ENCODE assay signal across 15 mouse cellular contexts in genomic region chr16:97304156-97304735, GRCm38 (mm10). TPM values are rescaled to one million over a fixed set of nuclear protein-coding genes. Genes with fewer than 3 reads are reported as not detected.
DNase-seq lines count a peak whose midpoint lies in the region; ATAC-seq and TF ChIP-seq lines count a peak whose summit lies in the region.
"Had no signal": no experiment of that assay in that cellular context is flagged by ENCODE, and none has a peak within 500 bp of the region (broad histone marks: within the 10 kb centered on the region; RNA-seq: fewer than 3 reads in every experiment).

No protein-coding gene starts in this region.

- no peak overlapping the region for H3K9ac ChIP-seq in heart, adult 2 months (ENCODE audit: low read depth, low read length)
- no peak overlapping the region for H3K9ac ChIP-seq in heart, embryonic 11.5 days (ENCODE audit: low read depth, low read length)
- H3K9ac ChIP-seq in lung, postnatal 0 days (replicated peaks; ENCODE audit: low read depth): no peak overlapping the region
- H3K9ac ChIP-seq: embryonic facial prominence, embryonic 13.5 days; hindbrain, embryonic 15.5 days; liver, embryonic 13.5 days had no signal

- peak; percentile 10; the same call in 1 of the 2 replicates for TF ChIP-seq CTCF in heart, adult 2 months (IDR thresholded peaks at IDR 0.05)
- TF ChIP-seq CTCF in lung, postnatal 0 days (IDR thresholded peaks at IDR 0.05): peak; percentile 18; the same call in 1 of the 2 replicates

- TF ChIP-seq EP300 in heart, adult 2 months (IDR thresholded peaks at IDR 0.05; ENCODE audit: insufficient read depth, low read depth, low read length): no peak
- no peak for TF ChIP-seq EP300 in lung, postnatal 0 days (IDR thresholded peaks at IDR 0.05)

- WGBS in heart, adult 2 months: 40% methylated on average over 5 of the region's 5 CpGs
- WGBS in heart, embryonic 11.5 days (ENCODE audit: insufficient replicate concordance): 65% methylated on average over 5 of the region's 5 CpGs
- 64% methylated on average over 5 of the region's 5 CpGs for WGBS in lung, postnatal 0 days

- H3K9me3 ChIP-seq in heart, embryonic 11.5 days (replicated peaks; ENCODE audit: control insufficient read depth, low read length): no peaks in the 10 kb centered on the region
- no peaks in the 10 kb centered on the region for H3K9me3 ChIP-seq in lung, postnatal 0 days (ENCODE audit: low read length)
- H3K9me3 ChIP-seq: embryonic facial prominence, embryonic 13.5 days; hindbrain, embryonic 15.5 days; liver, embryonic 13.5 days had no signal

- no peak overlapping the region for H3K27ac ChIP-seq in heart, adult 2 months
- no peak overlapping the region for H3K27ac ChIP-seq in heart, embryonic 11.5 days (ENCODE audit: low read depth, low read length)
- no peak overlapping the region for H3K27ac ChIP-seq in lung, postnatal 0 days (ENCODE audit: low read length)
- H3K27ac ChIP-seq: embryonic facial prominence, embryonic 13.5 days; hindbrain, embryonic 15.5 days; liver, embryonic 13.5 days had no signal

- no peak for TF ChIP-seq POLR2A in heart, adult 2 months (IDR thresholded peaks at IDR 0.05; ENCODE audit: insufficient read depth, low read depth, low read length)

- no peaks in the 10 kb centered on the region for H3K36me3 ChIP-seq in heart, adult 2 months (ENCODE audit: control insufficient read depth, insufficient read depth, low read length)
- H3K36me3 ChIP-seq in heart, embryonic 11.5 days (ENCODE audit: control insufficient read depth, insufficient read depth, low read length): no peaks in the 10 kb centered on the region
- no peaks in the 10 kb centered on the region for H3K36me3 ChIP-seq in lung, postnatal 0 days (ENCODE audit: insufficient read depth, low read length)
- H3K36me3 ChIP-seq: embryonic facial prominence, embryonic 13.5 days; hindbrain, embryonic 15.5 days; liver, embryonic 13.5 days had no signal

- H3K27me3 ChIP-seq in heart, adult 2 months (ENCODE audit: control insufficient read depth, insufficient read depth, low read length): no peaks in the 10 kb centered on the region
- no peaks in the 10 kb centered on the region for H3K27me3 ChIP-seq in heart, embryonic 11.5 days (ENCODE audit: control insufficient read depth, insufficient read depth, low read length)
- H3K27me3 ChIP-seq in lung, postnatal 0 days (replicated peaks; ENCODE audit: insufficient read depth, low read length): no peaks in the 10 kb centered on the region
- H3K27me3 ChIP-seq: embryonic facial prominence, embryonic 13.5 days; hindbrain, embryonic 15.5 days; liver, embryonic 13.5 days had no signal

- H3K4me3 ChIP-seq in heart, adult 2 months: no peak overlapping the region
- no peak overlapping the region for H3K4me3 ChIP-seq in heart, embryonic 11.5 days (ENCODE audit: low read depth, low read length)
- no peak overlapping the region for H3K4me3 ChIP-seq in lung, postnatal 0 days (ENCODE audit: low read depth, low read length)
- H3K4me3 ChIP-seq: embryonic facial prominence, embryonic 13.5 days; hindbrain, embryonic 15.5 days; liver, embryonic 13.5 days; megakaryocyte, embryonic 14.5 days had no signal

- ATAC-seq in heart, embryonic 11.5 days (replicated peaks; ENCODE audit: insufficient number of reproducible peaks, low FRiP score, low TSS enrichment): no peak
- no peak for ATAC-seq in lung, postnatal 0 days

- no peaks in the 10 kb centered on the region; the same call in 1 of the 2 replicates for H3K4me1 ChIP-seq in heart, adult 2 months (ENCODE audit: control insufficient read depth, insufficient read depth, low read length)
- no peaks in the 10 kb centered on the region for H3K4me1 ChIP-seq in heart, embryonic 11.5 days (ENCODE audit: control insufficient read depth, insufficient read depth, low read length)
- H3K4me1 ChIP-seq in lung, postnatal 0 days (ENCODE audit: insufficient read depth, low read depth, low read length): no peaks in the 10 kb centered on the region
- H3K4me1 ChIP-seq: hindbrain, embryonic 15.5 days; liver, embryonic 13.5 days had no signal

- no peaks in the 10 kb centered on the region for H3K79me2 ChIP-seq in heart, adult 2 months (replicated peaks; ENCODE audit: control insufficient read depth, insufficient read depth, low read length)

- peak in 1 of 2 experiments; percentile 10 for DNase-seq in heart, adult 2 months
- no peak for DNase-seq in lung, postnatal 0 days (ENCODE audit: low spot score)
- no peak for DNase-seq in lung, postnatal 36 days
- peak; percentile 84 for DNase-seq in MN1 (ENCODE audit: low spot score)
- DNase-seq in gastrocnemius, postnatal 10 days: peak; percentile 56
- DNase-seq in thymus, postnatal 4 days: no peak
- no peak for DNase-seq in ovary, postnatal 36 days (ENCODE audit: low spot score)
- DNase-seq: adrenal gland, adult 8-10 months; cerebellum, adult 11-12 months; liver, embryonic 13.5 days; thymus, adult 18-20 months had no signal

- intact Hi-C loops in heart, adult 2 months (cut with DNase I): no loop called here

- H3K4me2 ChIP-seq in heart, embryonic 11.5 days: no peak overlapping the region
- H3K4me2 ChIP-seq in lung, postnatal 0 days (replicated peaks; ENCODE audit: low read depth, low read length): no peak overlapping the region
- H3K4me2 ChIP-seq: embryonic facial prominence, embryonic 13.5 days; hindbrain, embryonic 15.5 days; liver, embryonic 13.5 days had no signal

RNA-seq across cellular contexts. Expression of gene Bace2, which starts 52.3 kb away (rescaled TPM):
- 10 to 100 TPM; 15.8 to 16.9 TPM for total RNA-seq in heart, adult 2 months (2021)
- polyA plus RNA-seq in heart, adult 2 months (2012; rRNA removed): 4.8 and 6.4 TPM in 2 replicates
- 49.5 and 59.2 TPM in 2 replicates for polyA plus RNA-seq in heart, embryonic 11.5 days (2014; fragmentation: Nextera tagmentation; extraction: Ambion mirVana)
- 13.8 and 16.2 TPM in 2 replicates for polyA plus RNA-seq in lung, postnatal 0 days (2015; fragmentation: Nextera tagmentation; extraction: Ambion mirVana)
- total RNA-seq in gastrocnemius, postnatal 10 days (2021): 10 to 100 TPM; 10.5 to 16.2 TPM

Comparison
In these comparisons a context has a peak if more than half of its experiments do, and no peak if none do; other contexts are left out.
1. DNase-seq: peak in MN1 (single experiment) and gastrocnemius, postnatal 10 days (single experiment); none in lung, postnatal 0 days (single experiment), lung, postnatal 36 days (single experiment), thymus, postnatal 4 days (single experiment) and ovary, postnatal 36 days (single experiment).